Mouse (Mus musculus): ENCODE measurements around the gene Mdm1. TPM values are rescaled to one million over a fixed set of nuclear protein-coding genes. Genes with fewer than 3 reads are reported as not detected.
"Not testable (repeated sequence)": the region's sequence is repeated elsewhere in the genome, so short reads cannot be mapped to it uniquely, and the experiment has no call there.

The Mdm1 gene
- polyA plus RNA-seq, 1 experiment from 2014 or later: 13.9 TPM

DNA sequence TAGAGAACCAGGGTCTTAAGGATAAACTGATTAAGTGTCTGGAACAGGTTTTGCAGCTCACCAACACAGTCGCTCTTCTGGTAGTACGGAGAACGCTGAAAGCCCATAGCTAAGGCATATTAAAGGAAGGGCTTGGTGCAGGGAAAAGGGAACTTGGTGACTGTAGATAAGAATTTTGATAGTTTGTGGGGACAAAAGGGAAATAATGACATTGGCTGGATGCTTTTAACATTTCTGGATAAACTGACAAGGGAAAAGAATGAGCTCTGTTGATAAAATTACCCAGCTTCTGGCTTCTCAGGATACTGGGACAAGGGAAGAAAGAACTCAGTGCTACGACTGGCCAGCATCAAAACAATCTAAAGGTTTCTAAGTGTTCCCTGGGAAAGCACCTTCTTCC lies 33.9 kb downstream of the Mdm1 start:
- H3K36me3 ChIP-seq (ENCODE audit: control insufficient read depth, insufficient read depth, low read length); H3K27me3 ChIP-seq (replicated peaks; ENCODE audit: control insufficient read depth, insufficient read depth, low read length); H3K27ac ChIP-seq (ENCODE audit: low read length); H3K9me3 ChIP-seq (ENCODE audit: control insufficient read depth, low read length); H3K4me3 ChIP-seq (ENCODE audit: low read length); H3K9ac ChIP-seq (ENCODE audit: low read depth, low read length); H3K4me2 ChIP-seq (ENCODE audit: low read depth, low read length); H3K4me1 ChIP-seq (ENCODE audit: control insufficient read depth, insufficient read depth, low read length); ATAC-seq: not testable (repeated sequence)
- 87% methylated on average over 4 of the region's 4 CpGs for WGBS

DNA sequence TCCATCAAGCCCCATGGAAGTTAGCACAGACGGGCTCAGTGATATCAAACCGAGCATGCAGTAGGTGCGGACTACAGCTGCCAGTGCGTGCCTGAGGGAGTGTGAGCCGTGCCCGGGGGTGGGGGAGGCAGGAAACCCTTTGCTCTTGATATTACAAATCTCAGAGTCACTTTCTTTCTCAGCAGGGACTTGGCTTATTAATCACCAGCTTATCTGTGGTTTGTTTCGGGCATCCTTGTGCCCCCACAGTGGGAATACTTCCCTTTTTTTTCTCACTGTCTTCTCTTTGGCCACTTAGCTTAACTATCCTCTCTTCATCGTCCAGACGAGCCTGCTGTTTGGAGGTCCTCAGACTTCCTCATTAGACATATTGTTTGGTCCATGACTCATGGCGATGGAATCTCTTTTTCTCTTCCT lies 37.1 kb downstream of the Mdm1 start:
- Histone ChIP-seq H3K27me3 (replicated peaks; ENCODE audit: control insufficient read depth, insufficient read depth, low read length) (no peaks in the 10 kb centered on the region), H3K36me3 (ENCODE audit: control insufficient read depth, insufficient read depth, low read length) (no peaks in the 10 kb centered on the region), H3K4me1 (ENCODE audit: control insufficient read depth, insufficient read depth, low read length) (no peaks in the 10 kb centered on the region), H3K4me2 (ENCODE audit: low read depth, low read length) (no peak overlapping the region), H3K9ac (ENCODE audit: low read depth, low read length) (no peak overlapping the region), H3K9me3 (ENCODE audit: control insufficient read depth, low read length) (no peaks in the 10 kb centered on the region), H3K4me3 (ENCODE audit: low read length) (no peak overlapping the region), H3K27ac (ENCODE audit: low read length) (no peak overlapping the region)
- 82% methylated on average over 10 of the region's 10 CpGs for WGBS
- ATAC-seq: no peak

DNA sequence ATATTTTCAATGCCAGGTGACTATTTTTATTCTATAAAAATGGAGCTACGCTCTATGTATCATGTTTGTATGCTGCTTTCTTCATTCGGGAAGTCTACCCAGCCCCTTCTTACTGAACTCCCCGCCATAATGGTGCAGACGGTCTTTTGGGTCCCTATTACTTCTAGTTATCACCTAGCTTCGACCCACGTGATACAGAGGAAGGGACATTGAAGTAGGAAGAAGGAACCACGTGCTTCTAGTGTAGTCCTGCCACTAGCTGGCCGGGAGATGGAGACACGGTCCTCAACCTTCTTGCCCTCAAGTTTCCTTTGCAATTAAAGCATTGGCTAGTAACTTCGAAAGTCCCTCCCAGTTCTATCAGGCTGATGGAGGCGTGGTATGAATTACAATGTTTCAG lies 37.7 kb downstream of the Mdm1 start:
- WGBS: 90% methylated on average over 11 of the region's 11 CpGs

DNA sequence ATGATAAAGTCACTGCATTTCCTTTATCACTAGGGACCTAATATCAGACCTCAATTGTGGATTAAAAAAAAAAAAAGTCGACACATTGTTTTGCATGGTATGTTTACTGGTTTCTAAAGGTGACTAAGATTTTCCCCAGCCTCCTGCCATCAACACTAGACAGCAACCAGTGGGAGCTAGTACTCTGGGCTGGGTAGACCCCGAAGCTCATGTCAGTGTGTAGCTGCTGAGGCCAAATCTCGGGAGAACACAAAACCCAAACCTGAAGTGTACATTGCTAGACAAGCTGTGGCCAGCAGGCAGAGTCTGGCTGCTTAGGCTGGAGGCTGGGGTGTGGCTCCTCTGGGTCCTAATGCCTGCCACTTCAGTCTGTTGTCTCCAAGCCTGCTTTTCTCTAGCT lies 53.5 kb downstream of the Mdm1 start:
- not testable (repeated sequence) for ATAC-seq; H3K4me3 ChIP-seq (ENCODE audit: low read length); H3K9ac ChIP-seq (ENCODE audit: low read depth, low read length); H3K36me3 ChIP-seq (ENCODE audit: control insufficient read depth, insufficient read depth, low read length); H3K27me3 ChIP-seq (replicated peaks; ENCODE audit: control insufficient read depth, insufficient read depth, low read length); H3K27ac ChIP-seq (ENCODE audit: low read length); H3K4me1 ChIP-seq (ENCODE audit: control insufficient read depth, insufficient read depth, low read length); H3K4me2 ChIP-seq (ENCODE audit: low read depth, low read length); H3K9me3 ChIP-seq (ENCODE audit: control insufficient read depth, low read length)
- WGBS: 30% methylated on average over 3 of the region's 3 CpGs

More for the DNA sequence above, 37.7 kb downstream of the Mdm1 start:
- no peaks in the 10 kb centered on the region for H3K27me3 ChIP-seq (replicated peaks; ENCODE audit: control insufficient read depth, insufficient read depth, low read length)
- no peaks in the 10 kb centered on the region for H3K9me3 ChIP-seq (ENCODE audit: control insufficient read depth, low read length)
- H3K27ac ChIP-seq (ENCODE audit: low read length): no peak overlapping the region
- H3K4me2 ChIP-seq (ENCODE audit: low read depth, low read length): no peak overlapping the region
- no peak overlapping the region for H3K9ac ChIP-seq (ENCODE audit: low read depth, low read length)
- ATAC-seq: no peak
- no peaks in the 10 kb centered on the region for H3K4me1 ChIP-seq (ENCODE audit: control insufficient read depth, insufficient read depth, low read length)
- no peaks in the 10 kb centered on the region for H3K36me3 ChIP-seq (ENCODE audit: control insufficient read depth, insufficient read depth, low read length)
- no peak overlapping the region for H3K4me3 ChIP-seq (ENCODE audit: low read length)

DNA sequence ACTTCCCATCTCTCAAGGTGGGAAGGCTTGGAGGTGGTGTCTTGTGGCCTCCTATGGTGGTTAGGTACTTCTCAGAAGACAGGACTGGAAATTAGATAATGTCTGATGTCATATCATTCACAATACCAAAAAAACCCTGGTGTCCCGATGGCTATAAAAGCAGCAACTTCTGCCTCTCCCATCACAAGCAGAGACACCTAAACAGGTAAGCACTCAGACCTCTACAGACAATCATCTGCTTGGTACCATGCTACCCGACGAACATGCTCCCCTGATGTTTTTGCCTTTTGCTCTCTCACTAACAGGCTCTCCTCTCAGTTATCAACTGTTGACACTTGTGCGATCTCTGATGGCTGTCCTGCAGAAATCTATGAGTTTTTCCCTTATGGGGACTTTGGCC lies 63.0 kb downstream of the Mdm1 start, which contains the start of gene Il22:
Gene Il22 (plus strand): TSS at position 301 of the 400 bp plus-strand sequence.
- no peak within 1 kb of the TSS for H3K9ac ChIP-seq (ENCODE audit: low read depth, low read length)
- WGBS: 87% methylated on average over 4 of the region's 4 CpGs
- no peaks in the 10 kb centered on the region for H3K9me3 ChIP-seq (ENCODE audit: control insufficient read depth, low read length)
- no peaks in the 10 kb centered on the region for H3K4me1 ChIP-seq (ENCODE audit: control insufficient read depth, insufficient read depth, low read length)
- no peaks in the 10 kb centered on the region for H3K27me3 ChIP-seq (replicated peaks; ENCODE audit: control insufficient read depth, insufficient read depth, low read length)
- no peak within 1 kb of the TSS for H3K4me3 ChIP-seq (ENCODE audit: low read length)
- H3K4me2 ChIP-seq (ENCODE audit: low read depth, low read length): no peak within 1 kb of the TSS
- ATAC-seq: no peak
- H3K27ac ChIP-seq (ENCODE audit: low read length): no peak within 1 kb of the TSS
- H3K36me3 ChIP-seq (ENCODE audit: control insufficient read depth, insufficient read depth, low read length): no peaks in the 10 kb centered on the region

DNA sequence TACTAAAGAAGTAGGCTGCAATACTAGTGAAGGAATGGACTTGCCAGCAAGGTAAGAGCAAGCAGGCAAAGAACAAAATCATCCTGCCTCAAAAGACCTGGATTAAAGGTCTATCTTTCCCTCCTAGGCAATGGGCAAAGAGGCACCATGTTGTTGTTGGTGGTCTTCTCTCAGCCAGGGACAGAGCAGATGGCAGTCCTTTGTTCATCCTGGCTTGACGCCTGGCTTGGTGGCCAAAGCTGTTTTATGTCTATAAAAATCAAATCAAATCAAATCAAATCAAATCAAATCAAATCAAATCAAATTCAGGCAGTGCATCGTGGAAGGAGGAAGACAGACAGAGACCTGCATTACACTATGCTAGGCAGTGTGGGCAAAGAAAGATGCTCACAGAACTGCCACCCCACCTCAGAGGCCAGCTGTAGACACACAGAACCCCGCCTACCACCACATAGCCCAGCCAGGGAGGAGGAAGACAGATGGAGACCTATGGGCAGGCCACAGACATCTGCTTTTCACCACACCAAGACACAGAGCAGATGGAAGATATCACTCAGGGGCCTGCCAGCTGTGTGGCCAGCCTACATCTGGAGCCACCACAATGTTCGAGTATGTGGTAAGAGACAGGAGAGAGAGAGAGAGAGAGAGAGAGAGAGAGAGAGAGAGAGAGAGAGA lies 74.2 kb downstream of the Mdm1 start:
- H3K4me3 ChIP-seq (ENCODE audit: low read length); H3K27me3 ChIP-seq (replicated peaks; ENCODE audit: control insufficient read depth, insufficient read depth, low read length); H3K36me3 ChIP-seq (ENCODE audit: control insufficient read depth, insufficient read depth, low read length); H3K4me2 ChIP-seq (ENCODE audit: low read depth, low read length); H3K4me1 ChIP-seq (ENCODE audit: control insufficient read depth, insufficient read depth, low read length); H3K9ac ChIP-seq (ENCODE audit: low read depth, low read length); H3K9me3 ChIP-seq (ENCODE audit: control insufficient read depth, low read length); H3K27ac ChIP-seq (ENCODE audit: low read length): not testable (repeated sequence)
- 0 out of 2 replicates have a peak, but pooled peaks have one; percentile 36 for ATAC-seq
- WGBS: 92% methylated on average over 2 of the region's 4 CpGs

Other genes starting within 250 kb of the Mdm1 start
- gene Il22, start 63.1 kb downstream of the Mdm1 start, polyA plus RNA-seq (2015; fragmentation: Nextera tagmentation; extraction: Ambion mirVana): not detected in 2 replicates
- not detected in 2 replicates for gene Gm32717, start 99.0 kb downstream of the Mdm1 start, polyA plus RNA-seq (2015; fragmentation: Nextera tagmentation; extraction: Ambion mirVana)
- not detected in 2 replicates for gene Gm32802, start 116.9 kb downstream of the Mdm1 start, polyA plus RNA-seq (2015; fragmentation: Nextera tagmentation; extraction: Ambion mirVana)
- gene Iltifb, start 153.2 kb downstream of the Mdm1 start, polyA plus RNA-seq (2015; fragmentation: Nextera tagmentation; extraction: Ambion mirVana): not detected in 2 replicates
- not detected in 2 replicates for gene Gm9040, start 185.2 kb downstream of the Mdm1 start, polyA plus RNA-seq (2015; fragmentation: Nextera tagmentation; extraction: Ambion mirVana)
- not detected in 2 replicates for gene Gm9044, start 190.6 kb downstream of the Mdm1 start, polyA plus RNA-seq (2015; fragmentation: Nextera tagmentation; extraction: Ambion mirVana)
- 0.06 TPM in 1 of 2 replicates, not detected in the other for gene Gm9045, start 196.0 kb downstream of the Mdm1 start, polyA plus RNA-seq (2015; fragmentation: Nextera tagmentation; extraction: Ambion mirVana)
- not detected in 2 replicates for gene Gm9046, start 201.4 kb downstream of the Mdm1 start, polyA plus RNA-seq (2015; fragmentation: Nextera tagmentation; extraction: Ambion mirVana)
- gene Gm9048, start 206.9 kb downstream of the Mdm1 start, polyA plus RNA-seq (2015; fragmentation: Nextera tagmentation; extraction: Ambion mirVana): not detected in 2 replicates
- 0.06 TPM in 1 of 2 replicates, not detected in the other for gene Gm9049, start 212.3 kb downstream of the Mdm1 start, polyA plus RNA-seq (2015; fragmentation: Nextera tagmentation; extraction: Ambion mirVana)